Mouse (Mus musculus) stomach, postnatal 0 days (tissue): Measurements from ENCODE around the gene Slc13a1. TPM values are rescaled to one million over a fixed set of nuclear protein-coding genes. Genes with fewer than 3 reads are reported as not detected.

Experiments
- ATAC-seq: fragments of 200-750 bp; cut with Nextera tagmentation; 2 replicates; pipeline ENCODE4 v1.8.0; 2017; ENCODE audit not compliant: low FRiP score, low TSS enrichment
- DNase-seq: peaks from one replicate; pipeline ENCODE4 v3.0.0-alpha.2; 2016; ENCODE audit warnings: low spot score
- H3K27ac ChIP-seq: fragments of 300-500 bp; sonication (generic); replicated peaks from 2 replicates; pipeline ENCODE4 v1.5.1; 2014; ENCODE audit warnings: mild to moderate bottlenecking, control low read depth
- H3K27me3 ChIP-seq: fragments of 300-500 bp; sonication (generic); 2 replicates; pipeline ENCODE4 v1.6.1; 2014; ENCODE audit warnings: low read length; ENCODE audit not compliant: control insufficient read depth, insufficient read depth
- H3K36me3 ChIP-seq: fragments of 300-500 bp; sonication (generic); 2 replicates; pipeline ENCODE4 v1.6.1; 2014; ENCODE audit warnings: low read length, mixed read lengths; ENCODE audit not compliant: control insufficient read depth, insufficient read depth
- H3K4me1 ChIP-seq: fragments of 300-500 bp; sonication (generic); replicated peaks from 2 replicates; pipeline ENCODE4 v1.6.1; 2014; ENCODE audit warnings: antibody characterized with exemption; ENCODE audit not compliant: control insufficient read depth, insufficient read depth
- H3K4me2 ChIP-seq: fragments of 300-500 bp; sonication (generic); replicated peaks from 2 replicates; pipeline ENCODE4 v1.6.1; 2014; ENCODE audit warnings: low read depth, mild to moderate bottlenecking, control low read depth, moderate library complexity
- H3K4me3 ChIP-seq: fragments of 300-500 bp; sonication (generic); 2 replicates; pipeline ENCODE4 v1.5.1; 2014; ENCODE audit warnings: low read depth, low read length, control low read depth
- H3K9ac ChIP-seq: fragments of 300-500 bp; sonication (generic); 2 replicates; pipeline ENCODE4 v1.6.1; 2014; ENCODE audit warnings: mild to moderate bottlenecking, low read length, control low read depth, mixed read lengths
- H3K9me3 ChIP-seq: fragments of 300-500 bp; sonication (generic); 2 replicates; pipeline ENCODE4 v1.6.1; 2016; ENCODE audit warnings: low read length; ENCODE audit not compliant: control insufficient read depth
- CTCF ChIP-seq: IDR thresholded peaks from 2 replicates; pipeline ENCODE4 v1.5.1; 2016; ENCODE audit warnings: antibody characterized with exemption, low read depth, mild to moderate bottlenecking, moderate library complexity
- EP300 ChIP-seq: optimal IDR thresholded peaks from 2 replicates; pipeline ENCODE3; 2016; ENCODE audit warnings: antibody characterized with exemption
- WGBS: fragments of 180-500 bp; shearing (Covaris S2); extraction: QIAGEN DNeasy Blood & Tissue Kit; methylation state at CpG from one replicate; pipeline ENCODE4 v1.1.7; 2014; 5-methylcytosine and 5-hydroxymethylcytosine counted together
- polyA plus RNA-seq: library from polyadenylated mRNA; unstranded; fragments of >200 nt; fragmentation: Nextera tagmentation; extraction: Ambion mirVana; gene quantifications from 2 replicates; pipeline ENCODE4 v1.2.1, GENCODE M21; 2015

Gene Slc13a1
- polyA plus RNA-seq, 1 experiment from 2014 or later = not detected

- Histone ChIP-seq H3K4me1 (no peaks in the 10 kb centered on the region), H3K27ac (no peak overlapping the region), H3K9me3 (no peaks in the 10 kb centered on the region), H3K4me2 (no peak overlapping the region), H3K9ac (no peak overlapping the region), H3K4me3 (no peak overlapping the region), H3K36me3 (no peaks in the 10 kb centered on the region), H3K27me3 (no peaks in the 10 kb centered on the region)
- no peak for ATAC-seq
- no peak for DNase-seq
- no peak for TF ChIP-seq EP300
- TF ChIP-seq CTCF = no peak
- 66% methylated on average over 1 of the region's 1 CpGs for WGBS
Measured at GRCm38 (mm10) chr6:24159795-24160194, 8.1 kb downstream of the Slc13a1 start.

- Histone ChIP-seq H3K27me3 (no peaks in the 10 kb centered on the region), H3K9ac (no peak overlapping the region), H3K4me3 (no peak overlapping the region), H3K4me2 (no peak overlapping the region), H3K4me1 (no peaks in the 10 kb centered on the region), H3K27ac (no peak overlapping the region), H3K36me3 (no peaks in the 10 kb centered on the region), H3K9me3 (no peaks in the 10 kb centered on the region)
- TF ChIP-seq CTCF (no peak), EP300 (no peak)
- WGBS = 73% methylated on average over 4 of the region's 4 CpGs
- ATAC-seq (no peak), DNase-seq (no peak)
Measured at GRCm38 (mm10) chr6:24154901-24155300, 13.0 kb downstream of the Slc13a1 start.

GRCm38 (mm10) chr6:24132951-24133350 is 34.9 kb downstream of the Slc13a1 start:
- no peaks in the 10 kb centered on the region for H3K27me3 ChIP-seq
- ATAC-seq (no peak), DNase-seq (no peak)
- 84% methylated on average over 4 of the region's 4 CpGs for WGBS
- H3K27ac ChIP-seq = no peak overlapping the region
- no peak overlapping the region for H3K9ac ChIP-seq
- H3K4me1 ChIP-seq = no peaks in the 10 kb centered on the region
- no peak overlapping the region for H3K4me2 ChIP-seq
- H3K9me3 ChIP-seq = no peaks in the 10 kb centered on the region
- no peaks in the 10 kb centered on the region for H3K36me3 ChIP-seq
- TF ChIP-seq EP300 (no peak), CTCF (no peak)
- no peak overlapping the region for H3K4me3 ChIP-seq

GRCm38 (mm10) chr6:24122632-24123031 is 45.3 kb downstream of the Slc13a1 start:
- no peak for DNase-seq
- TF ChIP-seq CTCF (no peak), EP300 (no peak)

GRCm38 (mm10) chr6:24111614-24112013 is 56.3 kb downstream of the Slc13a1 start:
- TF ChIP-seq EP300 = no peak
- no peak for TF ChIP-seq CTCF
- no peak overlapping the region for H3K27ac ChIP-seq
- no peak overlapping the region for H3K4me2 ChIP-seq
- no peaks in the 10 kb centered on the region for H3K36me3 ChIP-seq
- ATAC-seq (no peak), DNase-seq (no peak)
- H3K27me3 ChIP-seq = no peaks in the 10 kb centered on the region
- no peaks in the 10 kb centered on the region for H3K9me3 ChIP-seq
- WGBS = 77% methylated on average over 8 of the region's 8 CpGs
- H3K9ac ChIP-seq = no peak overlapping the region
- no peaks in the 10 kb centered on the region for H3K4me1 ChIP-seq
- H3K4me3 ChIP-seq = no peak overlapping the region

More at GRCm38 (mm10) chr6:24122632-24123031, 45.3 kb downstream of the Slc13a1 start:
- H3K9ac ChIP-seq = no peak overlapping the region
- ATAC-seq = no peak
- no peaks in the 10 kb centered on the region for H3K9me3 ChIP-seq
- H3K27me3 ChIP-seq = no peaks in the 10 kb centered on the region
- no peak overlapping the region for H3K4me2 ChIP-seq
- H3K36me3 ChIP-seq = no peaks in the 10 kb centered on the region
- H3K4me3 ChIP-seq = no peak overlapping the region
- H3K4me1 ChIP-seq = no peaks in the 10 kb centered on the region
- H3K27ac ChIP-seq = no peak overlapping the region

- no peaks in the 10 kb centered on the region for H3K27me3 ChIP-seq
Measured at GRCm38 (mm10) chr6:24108471-24108870, 59.4 kb downstream of the Slc13a1 start.

More at GRCm38 (mm10) chr6:24108471-24108870, 59.4 kb downstream of the Slc13a1 start:
- Histone ChIP-seq H3K27ac (no peak overlapping the region), H3K9me3 (no peaks in the 10 kb centered on the region), H3K4me2 (no peak overlapping the region), H3K9ac (no peak overlapping the region), H3K4me1 (no peaks in the 10 kb centered on the region), H3K4me3 (no peak overlapping the region), H3K36me3 (no peaks in the 10 kb centered on the region)
- TF ChIP-seq EP300 (no peak), CTCF (no peak)
- 94% methylated on average over 4 of the region's 4 CpGs for WGBS
- DNase-seq = no peak
- no peak for ATAC-seq
